Mouse (Mus musculus): ENCODE data around the gene Bach1.
A peak's percentile ranks its signal among the peaks of the same experiment; 100 is the strongest.

Bach1 gene

GRCm38 (mm10) chr16:87714550-87714949 lies 15.8 kb downstream of the Bach1 start:
- DNase-seq, result no peak

GRCm38 (mm10) chr16:87715221-87715620 lies 16.5 kb downstream of the Bach1 start:
- no peak for DNase-seq

- no peak for DNase-seq
Observed at GRCm38 (mm10) chr16:87716269-87716668, 17.5 kb downstream of the Bach1 start.

GRCm38 (mm10) chr16:87717046-87717660 lies 18.4 kb downstream of the Bach1 start:
- DNase-seq, result no peak

GRCm38 (mm10) chr16:87719071-87719470 lies 20.3 kb downstream of the Bach1 start:
- DNase-seq, result no peak

- DNase-seq, result no peak
Observed at GRCm38 (mm10) chr16:87719688-87720283, 21.0 kb downstream of the Bach1 start.

- no peak for DNase-seq
Observed at GRCm38 (mm10) chr16:87720851-87721409, 22.2 kb downstream of the Bach1 start.

GRCm38 (mm10) chr16:87722857-87723256 lies 24.1 kb downstream of the Bach1 start:
- DNase-seq, result no peak

GRCm38 (mm10) chr16:87723479-87723878 lies 24.7 kb downstream of the Bach1 start:
- peak; percentile 65 for DNase-seq

- DNase-seq, result no peak
Observed at GRCm38 (mm10) chr16:87724826-87725225, 26.1 kb downstream of the Bach1 start.

GRCm38 (mm10) chr16:87725241-87725640 lies 26.5 kb downstream of the Bach1 start:
- peak; percentile 51 for DNase-seq

- peak; percentile 85 for DNase-seq
Observed at GRCm38 (mm10) chr16:87725963-87726362, 27.2 kb downstream of the Bach1 start.

GRCm38 (mm10) chr16:87726369-87726768 lies 27.6 kb downstream of the Bach1 start:
- no peak for DNase-seq

GRCm38 (mm10) chr16:87727250-87727649 lies 28.5 kb downstream of the Bach1 start:
- DNase-seq, result peak; percentile 70

- peak; percentile 56 for DNase-seq
Observed at GRCm38 (mm10) chr16:87727918-87728317, 29.2 kb downstream of the Bach1 start.

- DNase-seq, result peak; percentile 69
Observed at GRCm38 (mm10) chr16:87728703-87729102, 30.0 kb downstream of the Bach1 start.

GRCm38 (mm10) chr16:87729469-87729868 lies 30.7 kb downstream of the Bach1 start:
- DNase-seq, result no peak

GRCm38 (mm10) chr16:87734868-87735381 lies 36.2 kb downstream of the Bach1 start:
- DNase-seq, result no peak

- DNase-seq, result no peak
Observed at GRCm38 (mm10) chr16:87736106-87736505, 37.4 kb downstream of the Bach1 start.

GRCm38 (mm10) chr16:87737296-87737695 lies 38.6 kb downstream of the Bach1 start:
- no peak for DNase-seq

- DNase-seq, result no peak
Observed at GRCm38 (mm10) chr16:87737842-87738639, 39.3 kb downstream of the Bach1 start.

GRCm38 (mm10) chr16:87741034-87741715 lies 42.4 kb downstream of the Bach1 start:
- DNase-seq, result no peak

- no peak for DNase-seq
Observed at GRCm38 (mm10) chr16:87743661-87744060, 44.9 kb downstream of the Bach1 start.
